Mouse (Mus musculus) bone marrow macrophage, adult 2 months (primary cell): ENCODE measurements around the gene Pparg.

Source experiments
- CTCF ChIP-seq: IDR thresholded peaks from 2 replicates; pipeline ENCODE4 v1.5.1; 2012; ENCODE audit warnings: low read depth, mild to moderate bottlenecking, low read length, moderate library complexity
- POLR2A ChIP-seq: IDR thresholded peaks from 2 replicates; pipeline ENCODE4 v1.6.1; 2012; ENCODE audit warnings: mild to moderate bottlenecking, low read depth, low read length, borderline replicate concordance

DNA sequence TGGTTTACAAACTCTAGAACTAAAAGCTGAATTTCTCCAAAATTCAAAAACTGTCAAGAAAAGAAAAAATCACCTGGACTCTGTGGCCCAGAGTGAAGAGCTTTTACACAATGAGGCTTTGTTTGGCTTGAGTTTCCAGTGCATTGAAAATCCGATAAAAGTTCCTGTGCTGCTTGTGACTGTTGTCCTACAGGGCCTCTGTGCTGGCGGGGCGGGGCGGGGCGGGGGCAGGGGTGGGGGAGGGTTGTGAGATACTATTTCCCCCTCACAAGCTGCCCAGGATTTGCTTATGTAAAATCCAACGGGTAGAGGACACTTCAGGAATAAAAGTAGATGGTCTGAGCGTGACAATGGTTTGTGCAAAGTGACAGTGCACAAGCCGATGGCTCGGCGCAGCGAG lies 16.2 kb upstream of the Pparg start:
- TF ChIP-seq POLR2A: no peak
- TF ChIP-seq CTCF: no peak
